Mouse (Mus musculus) T-helper 17 cell (primary cell): Measurements from ENCODE around the gene Hoxa6.

ENCODE experiments used
- in situ Hi-C, 2 experiments: fragments of 300-600 bp; cut with MboI, MseI; formaldehyde crosslinking; loops; 1 replicate in 1 of 2; 2 replicates in 1 of 2; pipeline ENCODE4 v1.15.1; 2025; ENCODE audit warnings: high pct_unique_total_duplicates in 2 of 2

Gene Hoxa6

GRCm38 (mm10) chr6:52208072-52208867 is at the start of gene Hoxa6:
TSS of gene Hoxa6 (minus strand) at chr6:52208722.
- in situ Hi-C loops: no loop called here

- in situ Hi-C loops: loop anchor here (5.0 to 25.0 kb wide), 4 partner anchors 330 to 1072 kb away; no protein-coding TSS in a partner anchor
Measured at GRCm38 (mm10) chr6:52256956-52257355, 48.4 kb upstream of the Hoxa6 start.

- in situ Hi-C loops: loop anchor here (5.0 to 25.0 kb wide), 4 partner anchors 333 to 1069 kb away; no protein-coding TSS in a partner anchor
Measured at GRCm38 (mm10) chr6:52253511-52254500, 45.3 kb upstream of the Hoxa6 start.

GRCm38 (mm10) chr6:52252775-52253376 is 44.4 kb upstream of the Hoxa6 start:
- in situ Hi-C loops: loop anchor here (5.0 to 25.0 kb wide), 4 partner anchors 334 to 1068 kb away; no protein-coding TSS in a partner anchor

- in situ Hi-C loops: loop anchor here (5.0 to 25.0 kb wide), 4 partner anchors 335 to 1067 kb away; no protein-coding TSS in a partner anchor
Measured at GRCm38 (mm10) chr6:52252016-52252774, 43.7 kb upstream of the Hoxa6 start.

- in situ Hi-C loops: loop anchor here (5.0 to 25.0 kb wide), 4 partner anchors 336 to 1067 kb away; no protein-coding TSS in a partner anchor
Measured at GRCm38 (mm10) chr6:52251177-52251879, 42.8 kb upstream of the Hoxa6 start.

GRCm38 (mm10) chr6:52249826-52250225 is 41.3 kb upstream of the Hoxa6 start:
- in situ Hi-C loops: loop anchor here (5.0 to 25.0 kb wide), 4 partner anchors 337 to 1065 kb away; no protein-coding TSS in a partner anchor

- in situ Hi-C loops: no loop called here
Measured at GRCm38 (mm10) chr6:52249415-52249738, 40.9 kb upstream of the Hoxa6 start.

GRCm38 (mm10) chr6:52248638-52249414 is 40.3 kb upstream of the Hoxa6 start:
- in situ Hi-C loops: no loop called here

GRCm38 (mm10) chr6:52247766-52248637 is 39.5 kb upstream of the Hoxa6 start:
- in situ Hi-C loops: no loop called here

- in situ Hi-C loops: no loop called here
Measured at GRCm38 (mm10) chr6:52246916-52247315, 38.4 kb upstream of the Hoxa6 start.

- in situ Hi-C loops: no loop called here
Measured at GRCm38 (mm10) chr6:52246403-52246803, 37.9 kb upstream of the Hoxa6 start.

GRCm38 (mm10) chr6:52245757-52246142 is 37.2 kb upstream of the Hoxa6 start, which contains the start of gene Hoxa11:
TSS of gene Hoxa11 (minus strand) at chr6:52245810.
- in situ Hi-C loops: no loop called here

- in situ Hi-C loops: no loop called here
Measured at GRCm38 (mm10) chr6:52245040-52245756, 36.7 kb upstream of the Hoxa6 start.

- in situ Hi-C loops: loop anchor here in 1 of 2 experiments (5.0 kb wide), 1 partner anchor 68 kb away; the partner anchor contains the start of gene Evx1
Measured at GRCm38 (mm10) chr6:52244471-52245039, 36.0 kb upstream of the Hoxa6 start.

- in situ Hi-C loops: loop anchor here in 1 of 2 experiments (5.0 kb wide), 1 partner anchor 69 kb away; the partner anchor contains the start of gene Evx1
Measured at GRCm38 (mm10) chr6:52243681-52244121, 35.2 kb upstream of the Hoxa6 start.
